In the genomic region with DNA sequence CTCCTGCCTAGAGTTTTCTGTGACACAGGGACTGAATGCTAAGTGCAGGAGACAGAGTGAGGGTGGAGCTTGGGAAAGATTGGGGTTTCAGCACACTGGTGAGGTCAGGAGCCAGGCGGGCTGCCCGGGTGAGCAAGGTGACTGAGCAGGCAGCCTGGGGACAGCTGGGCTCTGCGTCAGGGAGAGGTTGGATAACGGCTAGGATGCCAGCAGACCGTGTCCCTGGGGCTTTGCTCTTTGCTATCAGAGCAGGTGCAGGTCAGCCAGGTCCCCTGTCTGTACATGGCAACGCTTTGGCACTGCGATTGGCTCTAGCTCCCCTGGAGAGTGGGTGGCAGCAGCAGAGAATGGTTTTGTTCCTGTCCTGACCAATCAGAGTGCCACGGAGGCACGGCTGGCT, we compare ENCODE assay signal across 26 mouse cellular contexts. TPM values are rescaled to one million over a fixed set of nuclear protein-coding genes. Genes with fewer than 3 reads are reported as not detected.
DNase-seq lines count a peak whose midpoint lies in the region; ATAC-seq and TF ChIP-seq lines count a peak whose summit lies in the region.
"Had no signal": no experiment of that assay in that cellular context is flagged by ENCODE, and none has a peak within 500 bp of the region (broad histone marks: within the 10 kb centered on the region; RNA-seq: fewer than 3 reads in every experiment).

No protein-coding gene starts in this region.

- TF ChIP-seq CTCF in kidney, adult 2 months (conservative IDR thresholded peaks at IDR 0.05; ENCODE audit: insufficient read depth, insufficient read length, low read depth, low read length): no peak

- ATAC-seq in hindbrain, embryonic 11.5 days (ENCODE audit: low FRiP score): no peak
- ATAC-seq: forebrain, embryonic 14.5 days; intestine, embryonic 16.5 days had no signal

- H3K36me3 ChIP-seq in kidney, adult 2 months (ENCODE audit: control insufficient read depth, insufficient read depth, low read length): no peaks in the 10 kb centered on the region; the same call in 1 of the 2 replicates
- H3K36me3 ChIP-seq in hindbrain, embryonic 11.5 days (ENCODE audit: control insufficient read depth, insufficient read depth, low read length): peaks cover 14% of the 10 kb centered on the region

- 65% methylated on average over 9 of the region's 9 CpGs for WGBS in kidney, adult 2 months
- WGBS in hindbrain, embryonic 11.5 days: 91% methylated on average over 9 of the region's 9 CpGs

- no peaks in the 10 kb centered on the region for H3K9me3 ChIP-seq in hindbrain, embryonic 11.5 days (ENCODE audit: control insufficient read depth, low read length)
- H3K9me3 ChIP-seq: G1E; hindbrain, embryonic 13.5 days; limb, embryonic 13.5 days; megakaryocyte, embryonic 14.5 days; midbrain, embryonic 12.5 days; neural tube, embryonic 13.5 days; stomach, embryonic 15.5 days had no signal

- no peak for TF ChIP-seq POLR2A in kidney, adult 2 months (IDR thresholded peaks at IDR 0.05; ENCODE audit: low read depth, low read length)

- H3K4me1 ChIP-seq in kidney, adult 2 months (ENCODE audit: control insufficient read depth, insufficient read depth, low read length): no peaks in the 10 kb centered on the region
- no peaks in the 10 kb centered on the region for H3K4me1 ChIP-seq in hindbrain, embryonic 11.5 days (replicated peaks; ENCODE audit: control insufficient read depth, insufficient read depth, low read length)
- H3K4me1 ChIP-seq: hindbrain, embryonic 13.5 days; limb, embryonic 13.5 days; midbrain, embryonic 12.5 days; neural tube, embryonic 13.5 days; stomach, embryonic 15.5 days had no signal

- H3K4me2 ChIP-seq in hindbrain, embryonic 11.5 days (replicated peaks; ENCODE audit: low read depth, low read length): no peak overlapping the region
- H3K4me2 ChIP-seq: heart, embryonic 11.5 days; hindbrain, embryonic 13.5 days; limb, embryonic 13.5 days; liver, embryonic 11.5 days; midbrain, embryonic 12.5 days; neural tube, embryonic 13.5 days; stomach, embryonic 15.5 days had no signal

- H3K4me3 ChIP-seq in kidney, adult 2 months (ENCODE audit: insufficient read depth, low read depth, low read length): no peak overlapping the region
- H3K4me3 ChIP-seq in hindbrain, embryonic 11.5 days (ENCODE audit: low read depth, low read length): no peak overlapping the region
- H3K4me3 ChIP-seq: hindbrain, embryonic 13.5 days; left cerebral cortex, adult 2 months; limb, embryonic 13.5 days; megakaryocyte, embryonic 14.5 days; midbrain, embryonic 12.5 days; neural tube, embryonic 13.5 days; stomach, embryonic 15.5 days had no signal

- peak; percentile 13 for DNase-seq in kidney, adult 2 months
- no peak for DNase-seq in kidney, postnatal 10 days
- peak; percentile 68 for DNase-seq in fat pad, adult 2 months (ENCODE audit: extremely low read depth, low read depth, low spot score)
- DNase-seq in gastrocnemius, postnatal 10 days: peak; percentile 32
- DNase-seq in skeletal muscle tissue, adult 2 months (ENCODE audit: low read depth, low spot score): peak; percentile 95
- no peak for DNase-seq in embryo, embryonic 10 days (ENCODE audit: low spot score)
- DNase-seq in hindbrain, embryonic 11.5 days (ENCODE audit: low spot score): no peak
- DNase-seq: cerebellum, adult 2 months; cerebellum, postnatal 14 days; heart, postnatal 36 days; kidney, adult 9 months; kidney, postnatal 25 days; lung, postnatal 4 days; right cerebral cortex, postnatal 4 days had no signal

- no peaks in the 10 kb centered on the region for H3K27me3 ChIP-seq in kidney, adult 2 months (replicated peaks; ENCODE audit: control insufficient read depth, insufficient read depth, low read length)
- H3K27me3 ChIP-seq in hindbrain, embryonic 11.5 days (ENCODE audit: control insufficient read depth, insufficient read depth, low read length): no peaks in the 10 kb centered on the region
- H3K27me3 ChIP-seq: hindbrain, embryonic 13.5 days; limb, embryonic 13.5 days; megakaryocyte, embryonic 14.5 days; midbrain, embryonic 12.5 days; neural tube, embryonic 13.5 days; stomach, embryonic 15.5 days had no signal

- H3K27ac ChIP-seq in kidney, adult 2 months (ENCODE audit: insufficient read depth, low read depth, low read length): no peak overlapping the region
- no peak overlapping the region for H3K27ac ChIP-seq in hindbrain, embryonic 11.5 days (ENCODE audit: low read depth, low read length)
- H3K27ac ChIP-seq: hindbrain, embryonic 13.5 days; left cerebral cortex, adult 2 months; limb, embryonic 13.5 days; midbrain, embryonic 12.5 days; neural tube, embryonic 13.5 days; stomach, embryonic 15.5 days had no signal

- no peak overlapping the region for H3K9ac ChIP-seq in hindbrain, embryonic 11.5 days (ENCODE audit: low read depth, low read length)
- H3K9ac ChIP-seq: hindbrain, embryonic 13.5 days; limb, embryonic 13.5 days; midbrain, embryonic 12.5 days; neural tube, embryonic 13.5 days; stomach, embryonic 15.5 days had no signal

RNA-seq across cellular contexts. Expression of a gene that starts 12.6 kb away (rescaled TPM):
- polyA plus RNA-seq in kidney, adult 2 months (2012; rRNA removed): 0.63 and 0.71 TPM in 2 replicates
- 1 to 10 TPM in 1 of 2 experiments, under 1 TPM in 1; 0.96 to 1.8 TPM for total RNA-seq in gastrocnemius, postnatal 10 days (2021)
- polyA plus RNA-seq in hindbrain, embryonic 11.5 days (2014; fragmentation: Nextera tagmentation; extraction: Ambion mirVana): 2.9 and 3.2 TPM in 2 replicates

RNA-seq across cellular contexts. Expression of a gene that starts 12.7 kb away (rescaled TPM):
- polyA plus RNA-seq in kidney, adult 2 months (2012; rRNA removed): 27.1 and 31.3 TPM in 2 replicates
- 10 to 100 TPM; 27.2 to 29.1 TPM for total RNA-seq in gastrocnemius, postnatal 10 days (2021)
- 113 and 116 TPM in 2 replicates for polyA plus RNA-seq in hindbrain, embryonic 11.5 days (2014; fragmentation: Nextera tagmentation; extraction: Ambion mirVana)

RNA-seq across cellular contexts. Expression of a gene that starts 33.1 kb away (rescaled TPM):
- polyA plus RNA-seq in kidney, adult 2 months (2012; rRNA removed): 23.6 and 24.3 TPM in 2 replicates
- 10 to 100 TPM; 46.1 to 51.9 TPM for total RNA-seq in gastrocnemius, postnatal 10 days (2021)
- 107 and 141 TPM in 2 replicates for polyA plus RNA-seq in hindbrain, embryonic 11.5 days (2014; fragmentation: Nextera tagmentation; extraction: Ambion mirVana)

Comparison
In these comparisons a context has a peak if more than half of its experiments do, and no peak if none do; other contexts are left out.
1. DNase-seq: peak in kidney, adult 2 months (single experiment), fat pad, adult 2 months (single experiment), gastrocnemius, postnatal 10 days (single experiment) and skeletal muscle tissue, adult 2 months (single experiment); none in kidney, postnatal 10 days (single experiment), embryo, embryonic 10 days (single experiment) and hindbrain, embryonic 11.5 days (single experiment).